ENCODE assay signal across 9 mouse cellular contexts in genomic region chr8:122463651-122464640, GRCm38 (mm10). TPM values are rescaled to one million over a fixed set of nuclear protein-coding genes. Genes with fewer than 3 reads are reported as not detected.
DNase-seq lines count a peak whose midpoint lies in the region; ATAC-seq lines count a peak whose summit lies in the region.
"Had no signal": no experiment of that assay in that cellular context is flagged by ENCODE, and none has a peak within 500 bp of the region (broad histone marks: within the 10 kb centered on the region; RNA-seq: fewer than 3 reads in every experiment).

No protein-coding gene starts in this region.

- 16% methylated on average over 12 of the region's 12 CpGs for WGBS in liver, embryonic 16.5 days (ENCODE audit: insufficient replicate concordance)
- 56% methylated on average over 12 of the region's 12 CpGs for WGBS in embryonic facial prominence, embryonic 10.5 days

- no peak overlapping the region for H3K4me3 ChIP-seq in liver, embryonic 16.5 days (ENCODE audit: low read depth, low read length)
- no peak overlapping the region for H3K4me3 ChIP-seq in embryonic facial prominence, embryonic 10.5 days
- H3K4me3 ChIP-seq: forebrain, embryonic 13.5 days; heart, embryonic 15.5 days had no signal

- peak; percentile 62 for DNase-seq in 416B (ENCODE audit: low read depth)
- peak; percentile 63 for DNase-seq in CD4-positive, CD25-positive, alpha-beta regulatory T cell, adult 2 months (ENCODE audit: low read depth, low spot score)
- peak; percentile 64 for DNase-seq in naive thymus-derived CD4-positive, alpha-beta T cell, adult 2 months (ENCODE audit: low read depth)
- DNase-seq in embryonic facial prominence, embryonic 10.5 days (ENCODE audit: low spot score) = no peak
- no peak for DNase-seq in gastrocnemius, adult 8-10 months (ENCODE audit: low spot score in 2 of 2)
- DNase-seq in left cerebral cortex, postnatal 14 days (ENCODE audit: low spot score in 2 of 2) = no peak

- peaks cover 36% of the 10 kb centered on the region for H3K4me1 ChIP-seq in liver, embryonic 16.5 days (ENCODE audit: control insufficient read depth, low read depth, low read length)
- H3K4me1 ChIP-seq in embryonic facial prominence, embryonic 10.5 days = peaks cover 54% of the 10 kb centered on the region

- intact Hi-C loops in left cerebral cortex, postnatal 14 days (cut with DNase I) = no loop called here

- no peaks in the 10 kb centered on the region for H3K9me3 ChIP-seq in liver, embryonic 16.5 days (replicated peaks; ENCODE audit: control insufficient read depth, low read length)
- H3K9me3 ChIP-seq in embryonic facial prominence, embryonic 10.5 days = no peaks in the 10 kb centered on the region
- H3K9me3 ChIP-seq: forebrain, embryonic 13.5 days; heart, embryonic 15.5 days had no signal

- H3K9ac ChIP-seq in liver, embryonic 16.5 days (ENCODE audit: low read depth, low read length) = no peak overlapping the region
- H3K9ac ChIP-seq: forebrain, embryonic 13.5 days; heart, embryonic 15.5 days had no signal

- H3K36me3 ChIP-seq in liver, embryonic 16.5 days (ENCODE audit: control insufficient read depth, insufficient read depth) = no peaks in the 10 kb centered on the region
- H3K36me3 ChIP-seq in embryonic facial prominence, embryonic 10.5 days (replicated peaks) = peaks cover 40% of the 10 kb centered on the region

- 0 out of 2 replicates have a peak overlapping the region, but pooled peaks have one; percentile 15 for H3K27ac ChIP-seq in liver, embryonic 16.5 days (ENCODE audit: low read length)
- H3K27ac ChIP-seq in embryonic facial prominence, embryonic 10.5 days (replicated peaks) = no peak overlapping the region
- H3K27ac ChIP-seq: forebrain, embryonic 13.5 days; heart, embryonic 15.5 days had no signal

- ATAC-seq in liver, embryonic 16.5 days (ENCODE audit: low read depth) = peak; percentile 31
- ATAC-seq: forebrain, embryonic 13.5 days had no signal

- H3K4me2 ChIP-seq in liver, embryonic 16.5 days (ENCODE audit: low read depth, low read length) = no peak overlapping the region
- H3K4me2 ChIP-seq: forebrain, embryonic 13.5 days; heart, embryonic 15.5 days had no signal

- H3K27me3 ChIP-seq in liver, embryonic 16.5 days (ENCODE audit: control insufficient read depth, insufficient read depth, low read depth, low read length) = peaks cover 31% of the 10 kb centered on the region
- peaks cover 46% of the 10 kb centered on the region for H3K27me3 ChIP-seq in embryonic facial prominence, embryonic 10.5 days (replicated peaks; ENCODE audit: low read depth, poor library complexity, severe bottlenecking)

RNA-seq across cellular contexts. Expression of gene Snai3, which starts 3.4 kb away (rescaled TPM):
- 0.14 and 0.40 TPM in 2 replicates for polyA plus RNA-seq in liver, embryonic 16.5 days (2015; fragmentation: Nextera tagmentation; extraction: Ambion mirVana)
- 0.57 and 0.67 TPM in 2 replicates for polyA plus RNA-seq in embryonic facial prominence, embryonic 10.5 days (2016; fragmentation: Nextera tagmentation; extraction: Ambion mirVana)
- total RNA-seq in gastrocnemius, adult 8-10 months (2022) = 10 to 100 TPM in 3 of 4 experiments, 1 to 10 TPM in 1; 8.9 to 15.4 (median 13.7) TPM
- total RNA-seq in left cerebral cortex, postnatal 14 days (2021) = not detected

RNA-seq across cellular contexts. Expression of gene Rnf166, which starts 11.9 kb away (rescaled TPM):
- 12.7 and 14.0 TPM in 2 replicates for polyA plus RNA-seq in liver, embryonic 16.5 days (2015; fragmentation: Nextera tagmentation; extraction: Ambion mirVana)
- 32.1 and 33.6 TPM in 2 replicates for polyA plus RNA-seq in embryonic facial prominence, embryonic 10.5 days (2016; fragmentation: Nextera tagmentation; extraction: Ambion mirVana)
- total RNA-seq in gastrocnemius, adult 8-10 months (2022) = 10 to 100 TPM; 29.9 to 37.5 (median 32.4) TPM
- 10 to 100 TPM; 22.4 to 23.2 TPM for total RNA-seq in left cerebral cortex, postnatal 14 days (2021)

RNA-seq across cellular contexts. Expression of gene Ctu2, which starts 12.0 kb away (rescaled TPM):
- 9.6 and 12.7 TPM in 2 replicates for polyA plus RNA-seq in liver, embryonic 16.5 days (2015; fragmentation: Nextera tagmentation; extraction: Ambion mirVana)
- polyA plus RNA-seq in embryonic facial prominence, embryonic 10.5 days (2016; fragmentation: Nextera tagmentation; extraction: Ambion mirVana) = 69.9 and 72.9 TPM in 2 replicates
- 1 to 10 TPM; 6.1 to 7.2 (median 6.7) TPM for total RNA-seq in gastrocnemius, adult 8-10 months (2022)
- 10 to 100 TPM; 23.9 to 30.9 TPM for total RNA-seq in left cerebral cortex, postnatal 14 days (2021)

RNA-seq across cellular contexts. Expression of gene Mvd, which starts 20.7 kb away (rescaled TPM):
- polyA plus RNA-seq in liver, embryonic 16.5 days (2015; fragmentation: Nextera tagmentation; extraction: Ambion mirVana) = 21.8 and 23.2 TPM in 2 replicates
- polyA plus RNA-seq in embryonic facial prominence, embryonic 10.5 days (2016; fragmentation: Nextera tagmentation; extraction: Ambion mirVana) = 51.2 and 59.9 TPM in 2 replicates
- 1 to 10 TPM; 3.4 to 5.5 (median 4.8) TPM for total RNA-seq in gastrocnemius, adult 8-10 months (2022)
- total RNA-seq in left cerebral cortex, postnatal 14 days (2021) = 10 to 100 TPM; 32.7 to 34.4 TPM

RNA-seq across cellular contexts. Expression of gene Cyba, which starts 31.2 kb away (rescaled TPM):
- polyA plus RNA-seq in liver, embryonic 16.5 days (2015; fragmentation: Nextera tagmentation; extraction: Ambion mirVana) = 191 TPM in 2 replicates
- 60.2 and 62.6 TPM in 2 replicates for polyA plus RNA-seq in embryonic facial prominence, embryonic 10.5 days (2016; fragmentation: Nextera tagmentation; extraction: Ambion mirVana)
- 1 to 10 TPM; 3.8 to 8.6 (median 5.7) TPM for total RNA-seq in gastrocnemius, adult 8-10 months (2022)
- 1 to 10 TPM; 8.6 to 9.9 TPM for total RNA-seq in left cerebral cortex, postnatal 14 days (2021)

Comparison
In these comparisons a context has a peak if more than half of its experiments do, and no peak if none do; other contexts are left out.
1. DNase-seq: peak in 416B (single experiment), CD4-positive, CD25-positive, alpha-beta regulatory T cell, adult 2 months (single experiment) and naive thymus-derived CD4-positive, alpha-beta T cell, adult 2 months (single experiment); none in embryonic facial prominence, embryonic 10.5 days (single experiment), gastrocnemius, adult 8-10 months (0 of 2) and left cerebral cortex, postnatal 14 days (0 of 2).
2. RNA of gene Snai3, which starts 3.4 kb away (total RNA-seq): 8.9 to 15.4 TPM in gastrocnemius, adult 8-10 months; not detected in left cerebral cortex, postnatal 14 days; every median in the first group is over 4 times any median in the second.